Mouse (Mus musculus) small intestine, adult 2 months (tissue): ENCODE results near the gene Ttc39d.

Source experiments
- CTCF ChIP-seq: fragments of 200-500 bp; IDR thresholded peaks from 2 replicates; pipeline ENCODE4 v1.5.1; 2012; ENCODE audit warnings: low read depth, mild to moderate bottlenecking, control low read depth, inconsistent platforms, low read length, moderate library complexity, mixed read lengths; ENCODE audit not compliant: insufficient replicate concordance, insufficient read length; ENCODE audit errors: extremely low read depth
- POLR2A ChIP-seq: fragments of 200-500 bp; IDR thresholded peaks from 2 replicates; pipeline ENCODE4 v1.6.1; 2012; ENCODE audit warnings: low read depth, mild to moderate bottlenecking, control low read depth, inconsistent platforms, low read length, moderate library complexity

GRCm38 (mm10) chr17:80157489-80157888, 49.8 kb upstream of the Ttc39d start:
- TF ChIP-seq CTCF (no peak), POLR2A (no peak)
